Mouse (Mus musculus): ENCODE results near the gene Smarca1. TPM values are rescaled to one million over a fixed set of nuclear protein-coding genes. Genes with fewer than 3 reads are reported as not detected.

The Smarca1 gene
- polyA plus RNA-seq (2012; rRNA removed): 1.0 and 1.8 TPM in 2 replicates
- polyA plus RNA-seq (2014; fragmentation: Nextera tagmentation; extraction: Ambion mirVana): 4.5 and 5.2 TPM in 2 replicates

- peak within 1 kb of the TSS; percentile 37; the same call in 1 of the 2 replicates for H3K4me2 ChIP-seq (ENCODE audit: low read depth)
- no peak for DNase-seq (ENCODE audit: low read depth in 3 of 3, low spot score in 3 of 3)
- H3K36me3 ChIP-seq (replicated peaks; ENCODE audit: control insufficient read depth, insufficient read depth, low read depth): no peaks in the 10 kb centered on the region
- no peaks in the 10 kb centered on the region for H3K9me3 ChIP-seq (ENCODE audit: control insufficient read depth, low read length)
- H3K27ac ChIP-seq: no peak within 1 kb of the TSS
- no peaks in the 10 kb centered on the region for H3K4me1 ChIP-seq (replicated peaks; ENCODE audit: control insufficient read depth in 2 of 2, insufficient read depth in 2 of 2, low read length in 1 of 2)
- ATAC-seq (ENCODE audit: insufficient read depth): no peak
- peaks cover 7% of the 10 kb centered on the region for H3K27me3 ChIP-seq (ENCODE audit: control insufficient read depth, insufficient read depth, low read length)
- peak within 1 kb of the TSS; percentile 41 to 49 for H3K4me3 ChIP-seq (ENCODE audit: insufficient read depth in 1 of 2, low read depth in 2 of 2, low read length in 2 of 2)
- 12% methylated on average over 17 of the region's 17 CpGs for WGBS (ENCODE audit: insufficient replicate concordance)
- H3K9ac ChIP-seq (replicated peaks): no peak within 1 kb of the TSS
- TF ChIP-seq EP300 (IDR thresholded peaks at IDR 0.05; ENCODE audit: low read depth) (no peak), CTCF (IDR thresholded peaks at IDR 0.05; ENCODE audit: low read depth) (no peak)
Measured at GRCm38 (mm10) chrX:47892431-47893024, at the start of gene Smarca1. TSS of gene Smarca1 (minus strand) at chrX:47892974.

GRCm38 (mm10) chrX:47937740-47938139 is 45.0 kb upstream of the Smarca1 start:
- Histone ChIP-seq H3K27ac (no peak overlapping the region), H3K9ac (replicated peaks) (no peak overlapping the region), H3K4me3 (ENCODE audit: insufficient read depth in 1 of 2, low read depth in 2 of 2, low read length in 2 of 2) (no peak overlapping the region), H3K27me3 (ENCODE audit: control insufficient read depth, insufficient read depth, low read length) (no peaks in the 10 kb centered on the region), H3K9me3 (ENCODE audit: control insufficient read depth, low read length) (no peaks in the 10 kb centered on the region), H3K36me3 (replicated peaks; ENCODE audit: control insufficient read depth, insufficient read depth, low read depth) (no peaks in the 10 kb centered on the region), H3K4me1 (replicated peaks; ENCODE audit: control insufficient read depth in 2 of 2, insufficient read depth in 2 of 2, low read length in 1 of 2) (no peaks in the 10 kb centered on the region), H3K4me2 (ENCODE audit: low read depth) (no peak overlapping the region)
- 66% methylated on average over 2 of the region's 2 CpGs for WGBS (ENCODE audit: insufficient replicate concordance)
- no peak for TF ChIP-seq CTCF (IDR thresholded peaks at IDR 0.05; ENCODE audit: low read depth)
- TF ChIP-seq EP300 (IDR thresholded peaks at IDR 0.05; ENCODE audit: low read depth): no peak
- DNase-seq (ENCODE audit: low read depth in 3 of 3, low spot score in 3 of 3) (no peak), ATAC-seq (ENCODE audit: insufficient read depth) (no peak)

- no peak overlapping the region for H3K4me3 ChIP-seq (ENCODE audit: insufficient read depth in 1 of 2, low read depth in 2 of 2, low read length in 2 of 2)
- H3K9ac ChIP-seq (replicated peaks): no peak overlapping the region
- no peak for ATAC-seq (ENCODE audit: insufficient read depth)
- H3K4me1 ChIP-seq (replicated peaks; ENCODE audit: control insufficient read depth in 2 of 2, insufficient read depth in 2 of 2, low read length in 1 of 2): no peaks in the 10 kb centered on the region
- no peaks in the 10 kb centered on the region for H3K9me3 ChIP-seq (ENCODE audit: control insufficient read depth, low read length)
- DNase-seq (ENCODE audit: low read depth in 3 of 3, low spot score in 3 of 3): no peak
- H3K27ac ChIP-seq: no peak overlapping the region
- no peak for TF ChIP-seq EP300 (IDR thresholded peaks at IDR 0.05; ENCODE audit: low read depth)
- no peak for TF ChIP-seq CTCF (IDR thresholded peaks at IDR 0.05; ENCODE audit: low read depth)
- no peaks in the 10 kb centered on the region for H3K27me3 ChIP-seq (ENCODE audit: control insufficient read depth, insufficient read depth, low read length)
- H3K36me3 ChIP-seq (replicated peaks; ENCODE audit: control insufficient read depth, insufficient read depth, low read depth): no peaks in the 10 kb centered on the region
- no peak overlapping the region for H3K4me2 ChIP-seq (ENCODE audit: low read depth)
- 64% methylated on average over 5 of the region's 5 CpGs for WGBS (ENCODE audit: insufficient replicate concordance)
Measured at GRCm38 (mm10) chrX:47936885-47937284, 44.1 kb upstream of the Smarca1 start.

DNA sequence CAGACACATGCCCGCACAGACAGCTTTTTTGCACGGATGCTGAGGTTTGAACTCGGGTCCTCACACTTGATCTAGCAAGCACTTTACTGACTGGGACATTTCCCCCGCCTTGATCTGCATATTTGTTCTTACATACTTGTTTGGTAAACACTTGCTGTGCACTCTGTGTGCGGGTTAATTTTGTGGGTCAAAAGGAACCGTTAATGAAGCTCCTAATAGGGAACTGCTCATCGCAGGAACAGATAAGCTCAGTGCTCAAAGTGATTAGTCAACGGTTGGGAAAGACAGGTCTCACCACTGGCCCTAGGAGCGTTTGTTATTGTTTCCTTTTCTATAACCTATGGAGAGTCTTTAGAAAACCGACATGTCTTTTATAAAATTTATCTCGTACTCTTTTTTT is 41.6 kb upstream of the Smarca1 start:
- Histone ChIP-seq H3K27me3 (ENCODE audit: control insufficient read depth, insufficient read depth, low read length) (no peaks in the 10 kb centered on the region), H3K4me1 (replicated peaks; ENCODE audit: control insufficient read depth in 2 of 2, insufficient read depth in 2 of 2, low read length in 1 of 2) (no peaks in the 10 kb centered on the region), H3K9ac (replicated peaks) (no peak overlapping the region), H3K4me2 (ENCODE audit: low read depth) (no peak overlapping the region), H3K36me3 (replicated peaks; ENCODE audit: control insufficient read depth, insufficient read depth, low read depth) (no peaks in the 10 kb centered on the region), H3K9me3 (ENCODE audit: control insufficient read depth, low read length) (no peaks in the 10 kb centered on the region), H3K27ac (no peak overlapping the region), H3K4me3 (ENCODE audit: insufficient read depth in 1 of 2, low read depth in 2 of 2, low read length in 2 of 2) (no peak overlapping the region)
- 54% methylated on average over 11 of the region's 11 CpGs for WGBS (ENCODE audit: insufficient replicate concordance)
- TF ChIP-seq EP300 (IDR thresholded peaks at IDR 0.05; ENCODE audit: low read depth): no peak
- TF ChIP-seq CTCF (IDR thresholded peaks at IDR 0.05; ENCODE audit: low read depth): no peak
- no peak for ATAC-seq (ENCODE audit: insufficient read depth)
- no peak for DNase-seq (ENCODE audit: low read depth in 3 of 3, low spot score in 3 of 3)

- Histone ChIP-seq H3K4me3 (ENCODE audit: insufficient read depth in 1 of 2, low read depth in 2 of 2, low read length in 2 of 2) (no peak overlapping the region), H3K27ac (no peak overlapping the region), H3K36me3 (replicated peaks; ENCODE audit: control insufficient read depth, insufficient read depth, low read depth) (no peaks in the 10 kb centered on the region), H3K4me1 (replicated peaks; ENCODE audit: control insufficient read depth in 2 of 2, insufficient read depth in 2 of 2, low read length in 1 of 2) (no peaks in the 10 kb centered on the region), H3K4me2 (ENCODE audit: low read depth) (no peak overlapping the region), H3K27me3 (ENCODE audit: control insufficient read depth, insufficient read depth, low read length) (no peaks in the 10 kb centered on the region), H3K9ac (replicated peaks) (no peak overlapping the region), H3K9me3 (ENCODE audit: control insufficient read depth, low read length) (no peaks in the 10 kb centered on the region)
- ATAC-seq (ENCODE audit: insufficient read depth): no peak
- WGBS (ENCODE audit: insufficient replicate concordance): 41% methylated on average over 3 of the region's 3 CpGs
- DNase-seq (ENCODE audit: low read depth in 3 of 3, low spot score in 3 of 3): no peak
- no peak for TF ChIP-seq EP300 (IDR thresholded peaks at IDR 0.05; ENCODE audit: low read depth)
- no peak for TF ChIP-seq CTCF (IDR thresholded peaks at IDR 0.05; ENCODE audit: low read depth)
Measured at GRCm38 (mm10) chrX:47930449-47930848, 37.7 kb upstream of the Smarca1 start.
